Mouse (Mus musculus) urinary bladder, adult 2 months (tissue): ENCODE data around the gene Tubgcp6. TPM values are rescaled to one million over a fixed set of nuclear protein-coding genes. Genes with fewer than 3 reads are reported as not detected.

Experiments used
- DNase-seq: peaks from one replicate; pipeline ENCODE4 v3.0.0; 2022; ENCODE audit warnings: low spot score
- polyA plus RNA-seq: library from polyadenylated mRNA; depleted of rRNA; stranded (reverse); fragments of >200 nt; gene quantifications from 2 replicates; pipeline ENCODE4 v1.2.3, GENCODE M21; 2012; rRNA removed

Tubgcp6 gene
- 15.3 and 15.4 TPM in 2 replicates for polyA plus RNA-seq

DNA sequence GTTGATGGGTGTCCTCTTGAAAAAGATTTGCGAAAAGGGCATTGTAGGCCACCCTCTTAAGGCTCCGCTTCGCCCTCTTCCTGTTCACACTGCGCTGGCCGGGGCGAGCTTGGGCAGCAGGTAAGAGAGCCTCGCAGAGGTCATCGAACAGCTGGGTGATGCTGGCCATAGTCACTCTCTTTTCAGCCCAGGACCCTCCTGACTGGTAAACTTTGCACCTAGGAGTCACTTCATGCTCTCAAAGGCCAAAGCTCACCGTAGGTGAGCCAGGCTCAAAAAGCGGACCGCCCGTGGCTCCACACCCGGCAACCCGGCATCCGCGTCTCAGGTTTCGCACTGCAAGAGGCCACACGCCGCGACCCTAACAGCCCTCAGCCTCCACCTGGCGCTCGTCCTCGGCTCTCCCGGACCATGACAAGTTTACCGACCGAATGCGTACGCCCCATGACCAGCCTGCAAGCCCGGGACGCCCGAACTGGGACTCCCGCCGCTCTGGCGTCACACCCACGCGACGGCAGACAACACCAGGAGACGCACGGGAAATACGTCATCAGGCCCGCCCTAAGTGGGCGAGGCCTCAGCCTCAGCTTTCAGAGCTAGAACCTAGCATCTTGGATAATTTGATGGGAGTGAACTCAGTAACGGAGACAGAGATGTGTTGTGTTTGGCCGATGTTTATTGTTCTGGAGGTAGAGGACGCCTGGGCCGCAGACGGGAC is at the start of gene Tubgcp6:
Tubgcp6 (minus strand) TSS at position 464 of the 718 bp plus-strand sequence.
- DNase-seq, result peak; percentile 84

GRCm38 (mm10) chr15:89172276-89172935 is 49.5 kb upstream of the Tubgcp6 start:
- DNase-seq, result no peak

- DNase-seq, result no peak
Measured at GRCm38 (mm10) chr15:89171526-89172051, 48.7 kb upstream of the Tubgcp6 start.

DNA sequence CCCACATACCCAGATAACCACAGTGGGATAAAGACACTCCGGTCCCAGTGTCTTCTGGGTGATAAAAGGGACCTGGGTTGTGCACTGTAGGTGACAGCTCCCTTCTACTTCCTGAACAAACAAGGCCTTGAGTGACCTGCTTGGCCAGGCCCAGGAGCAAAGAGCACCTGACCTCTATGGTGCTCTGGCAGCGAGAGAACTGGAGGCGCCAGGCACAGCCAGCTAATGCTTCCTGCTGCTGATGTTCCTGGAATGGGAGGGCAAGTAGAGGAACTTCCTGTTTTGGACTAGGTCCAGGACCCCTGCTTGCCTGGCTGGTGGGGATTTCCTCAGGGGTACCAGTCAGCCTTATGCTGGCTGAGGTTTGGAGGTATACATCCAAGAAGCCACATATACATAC is 47.2 kb upstream of the Tubgcp6 start:
- no peak for DNase-seq

- DNase-seq, result peak; percentile 58
Measured at GRCm38 (mm10) chr15:89169431-89169830, 46.5 kb upstream of the Tubgcp6 start.

GRCm38 (mm10) chr15:89168922-89169321 is 46.0 kb upstream of the Tubgcp6 start:
- DNase-seq, result no peak

DNA sequence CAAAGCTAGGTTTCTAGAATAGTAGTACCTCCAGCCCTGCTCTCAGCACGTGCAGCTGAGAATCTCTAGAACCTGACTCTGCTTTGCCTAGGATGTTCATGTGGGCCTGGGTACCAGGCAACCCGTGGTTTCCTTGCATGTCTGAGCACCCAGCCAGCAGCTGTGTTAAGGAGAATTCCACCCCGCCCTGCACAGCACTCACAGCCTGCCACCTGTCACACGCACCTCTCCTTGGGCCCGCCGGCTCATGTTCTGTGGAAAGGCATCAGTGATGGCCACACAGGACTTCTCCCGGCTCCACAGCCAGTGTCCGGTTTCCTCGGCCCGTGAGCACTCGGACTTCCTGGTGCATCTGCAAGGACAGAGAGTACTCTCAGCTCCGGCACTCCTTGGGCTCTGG is 42.6 kb upstream of the Tubgcp6 start:
- DNase-seq, result no peak

DNA sequence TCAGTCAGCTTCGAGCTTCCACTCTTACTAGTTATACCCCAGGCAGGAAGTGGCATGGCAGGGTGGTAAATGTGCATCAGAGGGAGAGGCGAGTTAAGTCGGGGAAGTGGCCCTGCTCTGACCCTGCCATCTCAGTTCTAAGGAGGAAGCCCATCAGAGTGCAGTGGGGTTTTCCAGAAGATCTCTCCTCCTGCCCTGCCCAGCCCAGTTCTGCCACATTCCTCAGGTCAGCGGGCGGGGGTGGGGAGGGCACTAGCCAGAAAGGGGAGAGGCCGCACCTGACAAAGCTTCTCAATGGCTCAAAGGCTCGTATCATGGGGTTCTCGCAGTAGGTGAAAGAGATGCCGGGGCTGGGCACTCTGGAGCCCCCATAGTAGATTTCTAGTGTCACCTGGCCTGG is 38.5 kb upstream of the Tubgcp6 start:
- DNase-seq, result no peak

- no peak for DNase-seq
Measured at GRCm38 (mm10) chr15:89158516-89158915, 35.6 kb upstream of the Tubgcp6 start.

GRCm38 (mm10) chr15:89157954-89158353 is 35.0 kb upstream of the Tubgcp6 start:
- no peak for DNase-seq

- no peak for DNase-seq
Measured at GRCm38 (mm10) chr15:89152312-89152711, 29.4 kb upstream of the Tubgcp6 start.

- DNase-seq, result no peak
Measured at GRCm38 (mm10) chr15:89150041-89150390, 27.1 kb upstream of the Tubgcp6 start.

DNA sequence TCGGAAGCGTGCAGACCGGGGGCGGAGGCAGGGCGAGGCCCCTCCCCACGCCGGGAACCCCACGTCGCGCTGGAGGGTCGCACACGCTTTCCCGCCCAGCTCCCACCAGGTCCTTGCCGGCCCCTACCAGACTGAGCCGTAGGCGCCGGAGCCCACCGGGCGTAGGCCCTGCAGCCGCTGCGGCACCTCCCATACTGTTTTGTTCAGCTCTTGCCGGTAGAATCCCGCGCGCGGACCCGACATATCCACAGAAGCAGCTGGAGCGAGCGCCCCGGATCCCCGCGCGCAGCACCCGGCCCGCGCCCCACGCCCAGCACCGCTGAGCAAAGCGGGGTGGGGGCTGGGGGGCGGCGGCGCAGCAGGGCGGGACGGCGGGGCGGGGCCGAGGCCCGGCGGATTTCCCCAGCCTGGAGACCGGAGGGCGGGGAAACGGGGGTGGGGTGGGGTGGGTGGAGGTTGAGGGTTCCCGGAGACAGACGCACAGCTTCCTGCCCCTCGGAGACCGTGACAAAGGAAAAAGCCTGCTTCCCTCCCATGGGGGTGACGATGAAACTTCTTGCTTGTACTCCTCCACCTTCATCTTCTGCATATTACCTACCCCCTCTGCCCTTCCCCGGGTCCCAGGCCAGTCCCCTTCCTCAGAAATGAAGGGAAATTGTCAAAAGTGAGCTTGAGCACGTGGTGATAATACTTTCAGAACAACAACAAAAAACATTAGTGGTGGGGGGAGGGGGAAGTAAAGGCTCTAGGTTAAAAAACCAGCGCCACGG is 26.5 kb upstream of the Tubgcp6 start, which contains the start of gene Mapk11:
Mapk11 (minus strand) TSS at position 358 of the 770 bp plus-strand sequence.
- DNase-seq, result no peak

DNA sequence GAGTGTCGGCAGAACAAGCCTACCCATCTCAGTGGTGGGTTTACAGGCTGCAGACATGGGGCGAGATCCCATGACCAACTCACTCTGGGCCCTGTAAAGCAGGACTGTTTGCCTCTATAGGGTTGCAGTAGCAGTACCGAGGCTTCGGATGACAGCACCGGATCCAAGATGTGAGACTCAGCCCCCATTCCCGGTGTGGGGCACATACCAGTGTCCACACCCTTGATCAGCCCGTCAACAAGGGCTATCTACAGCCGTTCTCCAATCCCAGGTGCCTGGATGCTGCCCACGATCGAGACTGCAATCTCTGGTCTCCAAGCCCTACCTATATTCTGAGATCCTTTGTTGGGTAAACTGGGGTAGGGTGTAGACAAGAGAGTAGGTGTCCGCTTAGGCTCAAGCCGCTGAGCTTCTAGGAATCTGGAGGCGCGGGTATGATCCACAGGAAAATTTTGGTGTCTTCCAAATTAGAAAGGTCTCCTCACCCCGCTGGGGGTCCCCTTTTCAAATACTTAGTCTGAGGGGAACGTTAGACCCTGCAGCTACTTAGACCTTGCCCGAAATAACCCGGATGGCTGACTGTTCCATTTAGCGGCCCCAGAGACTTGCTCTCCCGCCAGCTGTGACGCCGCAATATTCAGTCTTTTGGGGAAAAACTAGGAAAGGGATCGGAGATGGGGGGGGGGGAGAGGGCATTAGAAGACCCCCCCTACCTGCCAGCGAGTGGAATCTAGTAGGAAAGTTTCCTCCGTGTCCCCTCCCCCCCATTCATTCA is 25.8 kb upstream of the Tubgcp6 start:
- no peak for DNase-seq

DNA sequence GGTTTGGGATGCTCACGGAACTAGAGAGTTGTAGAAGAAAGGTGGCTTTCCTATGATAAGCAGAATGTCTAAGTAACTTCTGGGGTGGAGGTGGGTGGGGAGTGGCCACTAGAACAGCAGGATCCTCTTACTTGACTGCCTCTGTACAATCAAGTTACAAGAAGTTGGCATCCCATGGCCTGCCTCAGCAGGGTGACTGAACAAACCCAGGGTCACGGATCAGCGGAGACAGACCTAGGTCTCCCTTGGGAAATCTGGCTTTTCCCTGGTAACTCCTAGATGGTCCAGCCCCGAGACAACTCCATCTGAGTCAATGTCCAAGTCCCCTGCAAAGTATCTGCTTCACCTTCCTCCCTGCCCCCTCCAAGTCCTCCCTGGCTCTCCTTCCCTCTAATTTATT is 25.0 kb upstream of the Tubgcp6 start:
- no peak for DNase-seq

- DNase-seq, result no peak
Measured at GRCm38 (mm10) chr15:89147456-89147855, 24.5 kb upstream of the Tubgcp6 start.

GRCm38 (mm10) chr15:89147024-89147423 is 24.1 kb upstream of the Tubgcp6 start:
- no peak for DNase-seq

DNA sequence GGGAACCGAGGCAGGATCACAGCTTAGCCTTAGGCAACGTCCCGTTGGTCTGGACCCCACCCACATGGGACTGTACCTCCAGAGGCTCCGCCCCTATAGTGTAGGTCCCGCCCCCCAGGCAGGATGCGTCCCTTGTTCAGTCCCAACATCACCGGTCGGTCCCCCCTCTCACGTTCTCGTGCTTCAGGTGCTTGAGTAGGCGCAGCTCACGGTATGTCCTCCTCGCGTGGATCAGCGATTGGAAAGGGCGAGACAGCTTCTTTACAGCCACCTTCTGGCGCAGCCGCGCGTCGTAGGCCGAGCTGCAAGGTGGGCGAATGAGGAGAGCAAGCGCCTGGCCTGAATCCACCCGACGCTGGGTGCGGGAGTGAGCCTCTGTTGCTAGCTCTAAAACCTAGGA is 23.6 kb upstream of the Tubgcp6 start:
- DNase-seq, result no peak

DNA sequence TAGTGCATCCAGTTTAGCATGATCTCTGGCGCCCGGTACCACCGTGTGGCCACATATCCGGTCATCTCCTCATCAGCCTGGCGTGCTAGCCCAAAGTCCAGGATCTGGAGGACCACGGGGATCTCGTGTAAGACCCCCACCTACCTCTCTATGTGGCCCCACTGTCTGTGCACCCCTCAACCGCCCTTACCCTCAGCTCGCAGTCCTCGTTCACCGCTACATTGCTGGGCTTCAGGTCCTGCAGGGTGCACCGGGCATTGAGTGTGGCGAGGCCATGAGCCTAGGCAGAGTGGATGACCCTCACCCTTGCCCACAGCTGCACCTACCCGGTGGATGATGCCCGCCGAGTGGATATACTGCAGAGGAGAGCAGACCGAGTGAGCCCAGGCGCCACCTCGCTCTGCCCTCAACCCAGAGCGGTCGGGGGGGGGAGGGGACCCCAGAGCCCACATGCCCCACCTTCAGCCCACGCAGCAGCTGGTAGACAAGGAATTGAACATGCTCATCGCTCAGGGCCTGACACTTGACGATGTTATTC is 23.0 kb upstream of the Tubgcp6 start:
- DNase-seq, result no peak

DNA sequence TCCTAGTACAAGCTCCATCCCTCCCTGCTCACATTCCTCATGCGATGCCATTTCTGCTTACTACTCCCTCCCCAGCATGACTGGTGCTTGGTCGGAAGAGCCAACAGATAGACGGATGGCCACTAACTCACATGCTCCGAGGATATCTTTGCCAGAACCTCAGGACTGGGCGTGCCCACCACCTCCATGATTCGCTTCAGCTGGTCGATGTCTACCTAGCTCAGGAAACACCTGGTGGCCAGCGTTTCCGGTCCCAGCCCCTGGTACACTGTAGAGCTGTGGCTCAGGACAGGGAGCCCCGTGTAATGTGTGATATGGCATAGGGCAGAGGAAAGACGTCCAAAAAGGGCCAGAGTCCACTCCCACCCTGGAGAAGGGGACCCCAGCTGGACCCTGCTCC is 22.1 kb upstream of the Tubgcp6 start:
- DNase-seq, result no peak

DNA sequence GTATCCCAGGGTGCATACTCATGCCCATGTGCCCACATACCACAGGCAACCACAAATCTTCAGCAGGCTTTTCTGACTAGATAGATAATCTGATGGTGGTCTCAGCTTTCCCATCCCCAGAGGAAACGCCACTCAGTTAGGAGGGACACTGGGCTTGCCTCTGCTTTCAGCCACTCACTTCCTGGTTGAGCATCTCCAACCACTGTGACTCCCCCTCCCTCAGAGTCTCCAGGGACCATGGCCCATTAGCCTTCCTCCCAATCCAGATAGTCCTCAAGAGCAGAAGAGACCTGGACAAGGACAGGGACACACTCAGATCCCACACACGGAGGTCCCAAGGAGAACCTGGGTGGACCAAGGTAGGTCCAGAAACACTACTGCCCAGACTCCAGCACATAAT is 20.2 kb upstream of the Tubgcp6 start:
- DNase-seq, result no peak
